Mouse (Mus musculus): ENCODE measurements around the gene Sh3bp5l.

DNA sequence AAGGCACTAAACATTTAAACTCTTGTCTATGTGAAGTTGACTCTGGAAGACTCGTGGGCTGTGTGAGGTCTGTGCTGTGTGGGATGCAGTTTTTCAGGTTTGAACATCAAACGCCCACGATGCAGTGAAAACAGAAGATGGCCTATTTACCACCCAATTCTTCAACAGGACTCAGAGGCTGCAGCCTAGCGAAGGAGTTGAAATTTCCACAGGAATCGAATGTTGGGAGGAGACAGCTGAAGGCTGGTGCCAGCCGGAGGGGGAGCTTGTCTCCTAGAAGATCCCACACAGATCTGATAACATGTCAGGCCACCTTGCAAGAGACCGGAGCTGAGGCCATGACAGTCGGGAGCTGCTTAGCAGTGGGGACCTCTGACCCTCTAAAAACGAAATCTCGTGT lies 24.0 kb downstream of the Sh3bp5l start:
- TF ChIP-seq CTCF (IDR thresholded peaks at IDR 0.05; ENCODE audit: insufficient read depth, low read depth, low read length) (no peak), POLR2A (IDR thresholded peaks at IDR 0.05; ENCODE audit: insufficient read depth, low read depth, low read length) (no peak)

Measured in olfactory bulb, adult 2 months (tissue).